In the genomic region with DNA sequence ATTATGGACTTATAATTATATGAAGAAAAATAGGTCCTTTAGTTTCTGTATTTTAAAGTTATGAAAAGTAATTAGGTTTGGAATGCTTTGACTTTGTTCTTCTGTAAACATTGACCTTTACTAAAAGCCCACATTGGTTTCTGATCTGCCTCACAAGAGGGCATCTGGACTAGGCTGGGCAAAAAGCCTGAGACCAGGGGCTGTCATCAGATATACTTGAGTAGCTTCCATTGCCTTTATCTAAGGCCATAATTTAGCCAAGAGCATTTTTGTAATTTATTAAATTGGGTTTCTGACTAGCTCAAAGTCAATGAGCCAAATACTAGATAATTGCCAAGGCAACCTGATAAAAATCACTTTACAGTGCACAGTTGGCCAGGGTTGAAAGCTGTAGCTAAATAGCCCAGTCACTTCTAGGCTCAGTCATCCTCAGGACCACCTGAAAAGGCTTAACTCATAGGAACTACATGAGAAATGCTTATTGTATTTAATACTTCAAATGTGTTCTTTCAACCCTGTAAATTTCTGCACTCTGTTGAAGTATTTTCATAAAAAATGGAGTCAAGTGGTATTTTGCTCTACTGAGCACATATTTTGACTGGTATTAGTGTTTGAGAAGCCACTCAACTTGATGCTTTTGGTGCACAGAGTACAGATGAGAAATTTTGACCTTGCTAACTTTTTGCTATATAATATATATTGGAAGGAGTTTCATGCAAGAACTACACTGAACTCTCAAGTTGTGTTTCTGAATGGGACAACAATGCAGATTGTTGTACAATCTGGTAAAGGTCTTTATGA, we compare ENCODE assay signal across 10 mouse cellular contexts.
"Had no signal": no experiment of that assay in that cellular context is flagged by ENCODE, and none has a peak within 500 bp of the region (broad histone marks: within the 10 kb centered on the region; RNA-seq: fewer than 3 reads in every experiment).

No protein-coding gene starts in this region.

- ATAC-seq: intestine, embryonic 15.5 days; liver, postnatal 0 days had no signal

- DNase-seq: layer of hippocampus, adult 9-11 months; layer of hippocampus, postnatal 36 days; liver, embryonic 13.5 days; liver, postnatal 0 days; midbrain, embryonic 14.5 days; thymus, postnatal 4 days had no signal

- H3K4me1 ChIP-seq: intestine, embryonic 15.5 days; limb, embryonic 15.5 days; liver, embryonic 13.5 days; neural tube, embryonic 12.5 days had no signal

- H3K9ac ChIP-seq: intestine, embryonic 15.5 days; limb, embryonic 15.5 days; liver, embryonic 13.5 days; liver, postnatal 0 days; neural tube, embryonic 12.5 days had no signal

- H3K36me3 ChIP-seq: intestine, embryonic 15.5 days; limb, embryonic 15.5 days; liver, embryonic 13.5 days; neural tube, embryonic 12.5 days had no signal

- H3K27ac ChIP-seq: intestine, embryonic 15.5 days; limb, embryonic 15.5 days; liver, embryonic 13.5 days; neural tube, embryonic 12.5 days; stomach, postnatal 0 days had no signal

- H3K27me3 ChIP-seq: intestine, embryonic 15.5 days; limb, embryonic 15.5 days; liver, embryonic 13.5 days; neural tube, embryonic 12.5 days had no signal

- H3K4me3 ChIP-seq: intestine, embryonic 15.5 days; limb, embryonic 15.5 days; liver, embryonic 13.5 days; neural tube, embryonic 12.5 days had no signal

- H3K4me2 ChIP-seq: intestine, embryonic 15.5 days; limb, embryonic 15.5 days; liver, embryonic 13.5 days; neural tube, embryonic 12.5 days had no signal

- H3K9me3 ChIP-seq: intestine, embryonic 15.5 days; limb, embryonic 15.5 days; liver, embryonic 13.5 days; neural tube, embryonic 12.5 days had no signal
